ENCODE assay signal across 8 mouse cellular contexts in the genomic region with DNA sequence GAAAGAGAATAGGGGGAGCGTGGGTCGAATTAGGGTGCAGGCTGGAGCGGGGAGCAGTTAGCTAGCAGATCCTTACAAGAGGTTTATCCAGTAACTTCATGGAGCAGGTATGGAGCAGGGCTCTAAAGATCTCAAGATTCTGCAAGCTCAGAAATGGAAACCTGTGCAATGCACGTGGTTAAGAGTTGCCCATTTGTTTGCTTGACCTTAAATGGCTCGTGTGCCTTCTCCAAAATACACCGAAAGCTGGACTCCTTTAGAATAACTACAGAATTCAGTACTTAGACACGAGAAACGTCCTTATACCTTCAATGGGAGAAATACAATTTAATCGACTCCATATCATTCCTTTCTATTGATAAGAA. TPM values are rescaled to one million over a fixed set of nuclear protein-coding genes. Genes with fewer than 3 reads are reported as not detected.
A peak's percentile ranks its signal among the peaks of the same experiment; 100 is the strongest.
DNase-seq lines count a peak whose midpoint lies in the region; ATAC-seq and TF ChIP-seq lines count a peak whose summit lies in the region.

No protein-coding gene starts in this region.

- H3K9ac ChIP-seq in hindbrain, embryonic 15.5 days = peak overlapping the region; percentile 95
- H3K9ac ChIP-seq in midbrain, embryonic 14.5 days (replicated peaks; ENCODE audit: low read length) = peak overlapping the region; percentile 100

- peaks cover 13% of the 10 kb centered on the region; the same call in 1 of the 2 replicates for H3K4me1 ChIP-seq in kidney, adult 2 months (ENCODE audit: control insufficient read depth, insufficient read depth, low read length)
- peaks cover 5% of the 10 kb centered on the region; the same call in 1 of the 2 replicates for H3K4me1 ChIP-seq in brown adipose tissue, adult 24 weeks (ENCODE audit: control insufficient read depth, insufficient read depth, insufficient read length, low read length)
- H3K4me1 ChIP-seq in hindbrain, embryonic 15.5 days (replicated peaks) = peaks cover 23% of the 10 kb centered on the region
- H3K4me1 ChIP-seq in midbrain, embryonic 14.5 days (ENCODE audit: control insufficient read depth, insufficient read depth, low read length) = peaks cover 18% of the 10 kb centered on the region; the same call in 1 of the 2 replicates

- no peaks in the 10 kb centered on the region for H3K9me3 ChIP-seq in hindbrain, embryonic 15.5 days
- H3K9me3 ChIP-seq in midbrain, embryonic 14.5 days (ENCODE audit: control insufficient read depth, low read length) = no peaks in the 10 kb centered on the region

- no peaks in the 10 kb centered on the region for H3K36me3 ChIP-seq in kidney, adult 2 months (ENCODE audit: control insufficient read depth, insufficient read depth, low read length)
- H3K36me3 ChIP-seq in hindbrain, embryonic 15.5 days = no peaks in the 10 kb centered on the region
- no peaks in the 10 kb centered on the region for H3K36me3 ChIP-seq in midbrain, embryonic 14.5 days (ENCODE audit: control insufficient read depth, insufficient read depth, low read length)

- no peak for DNase-seq in kidney, adult 2 months
- no peak for DNase-seq in kidney, postnatal 10 days
- DNase-seq in midbrain, embryonic 14.5 days = no peak
- no peak for DNase-seq in thymus, postnatal 14 days
- DNase-seq in T-cell, adult 2 months (ENCODE audit: low spot score) = no peak
- DNase-seq in right cerebral cortex, postnatal 14 days = no peak

- no peak for ATAC-seq in hindbrain, embryonic 15.5 days (ENCODE audit: low FRiP score, low read depth)
- no peak for ATAC-seq in midbrain, embryonic 14.5 days (ENCODE audit: low FRiP score, low TSS enrichment)

- no peak for TF ChIP-seq CTCF in kidney, adult 2 months (conservative IDR thresholded peaks at IDR 0.05; ENCODE audit: insufficient read depth, insufficient read length, low read depth, low read length)

- peak overlapping the region; percentile 93 for H3K4me3 ChIP-seq in kidney, adult 2 months (ENCODE audit: insufficient read depth, low read depth, low read length)
- peak overlapping the region; percentile 56 for H3K4me3 ChIP-seq in brown adipose tissue, adult 24 weeks (ENCODE audit: insufficient read depth, low read depth, low read length)
- peak overlapping the region; percentile 81 for H3K4me3 ChIP-seq in hindbrain, embryonic 15.5 days
- peak overlapping the region; percentile 84 for H3K4me3 ChIP-seq in midbrain, embryonic 14.5 days (replicated peaks; ENCODE audit: low read depth, low read length)

- peak overlapping the region; percentile 71 for H3K4me2 ChIP-seq in hindbrain, embryonic 15.5 days
- H3K4me2 ChIP-seq in midbrain, embryonic 14.5 days (ENCODE audit: low read length) = peak overlapping the region; percentile 59

- TF ChIP-seq POLR2A in kidney, adult 2 months (IDR thresholded peaks at IDR 0.05; ENCODE audit: low read depth, low read length) = no peak

- peak overlapping the region; percentile 98 for H3K27ac ChIP-seq in kidney, adult 2 months (ENCODE audit: insufficient read depth, low read depth, low read length)
- H3K27ac ChIP-seq in brown adipose tissue, adult 24 weeks (replicated peaks; ENCODE audit: low read depth, low read length) = peak overlapping the region; percentile 86
- H3K27ac ChIP-seq in hindbrain, embryonic 15.5 days (replicated peaks) = peak overlapping the region; percentile 100
- peak overlapping the region; percentile 100 for H3K27ac ChIP-seq in midbrain, embryonic 14.5 days (replicated peaks; ENCODE audit: low read depth, low read length)

- H3K27me3 ChIP-seq in kidney, adult 2 months (replicated peaks; ENCODE audit: control insufficient read depth, insufficient read depth, low read length) = no peaks in the 10 kb centered on the region
- no peaks in the 10 kb centered on the region for H3K27me3 ChIP-seq in hindbrain, embryonic 15.5 days
- H3K27me3 ChIP-seq in midbrain, embryonic 14.5 days (ENCODE audit: control insufficient read depth, insufficient read depth, low read length) = no peaks in the 10 kb centered on the region

- 17% methylated on average over 9 of the region's 9 CpGs for WGBS in kidney, adult 2 months
- 12% methylated on average over 9 of the region's 9 CpGs for WGBS in hindbrain, embryonic 15.5 days
- WGBS in midbrain, embryonic 14.5 days = 20% methylated on average over 9 of the region's 9 CpGs

RNA-seq across cellular contexts. Expression of a gene that starts 0.4 kb away (rescaled TPM):
- polyA plus RNA-seq in kidney, adult 2 months (2012; rRNA removed) = 6.9 and 7.2 TPM in 2 replicates
- 3.5 and 5.8 TPM in 2 replicates for polyA plus RNA-seq in brown adipose tissue, adult 24 weeks (2012; ENCODE audit: insufficient read depth, insufficient read length, missing spikeins)
- 109 and 117 TPM in 2 replicates for polyA plus RNA-seq in hindbrain, embryonic 15.5 days (2015; fragmentation: Nextera tagmentation; extraction: Ambion mirVana)
- 86.1 and 95.5 TPM in 2 replicates for polyA plus RNA-seq in midbrain, embryonic 14.5 days (2014; fragmentation: Nextera tagmentation; extraction: Ambion mirVana)

Comparison
In these comparisons a context has a peak if more than half of its experiments do, and no peak if none do; other contexts are left out.
1. RNA of a gene that starts 0.4 kb away (polyA plus RNA-seq): 109 to 117 TPM in hindbrain, embryonic 15.5 days and 86.1 to 95.5 TPM in midbrain, embryonic 14.5 days; 6.9 to 7.2 TPM in kidney, adult 2 months and 3.5 to 5.8 TPM in brown adipose tissue, adult 24 weeks; every median in the first group is over 10 times any median in the second.
2. Peak in every context shown above with its lines, with median percentiles within 50 percentile points of each other: H3K27ac ChIP-seq and H3K4me3 ChIP-seq.